Mouse (Mus musculus) G1E-ER4 (cell line): Measurements from ENCODE around the gene Mrgprb2. TPM values are rescaled to one million over a fixed set of nuclear protein-coding genes. Genes with fewer than 3 reads are reported as not detected.

Experiments used
- GATA1 ChIP-seq: IDR thresholded peaks from one replicate; pipeline ENCODE4 v1.8.0; 2012; ENCODE audit warnings: low read length, inconsistent platforms
- polyA plus RNA-seq: library from polyadenylated mRNA; stranded (reverse); fragments of >175 nt; gene quantifications from 2 replicates; pipeline ENCODE4 v1.2.3, GENCODE M21; 2012

Mrgprb2 gene
- not detected in 2 replicates for polyA plus RNA-seq

DNA sequence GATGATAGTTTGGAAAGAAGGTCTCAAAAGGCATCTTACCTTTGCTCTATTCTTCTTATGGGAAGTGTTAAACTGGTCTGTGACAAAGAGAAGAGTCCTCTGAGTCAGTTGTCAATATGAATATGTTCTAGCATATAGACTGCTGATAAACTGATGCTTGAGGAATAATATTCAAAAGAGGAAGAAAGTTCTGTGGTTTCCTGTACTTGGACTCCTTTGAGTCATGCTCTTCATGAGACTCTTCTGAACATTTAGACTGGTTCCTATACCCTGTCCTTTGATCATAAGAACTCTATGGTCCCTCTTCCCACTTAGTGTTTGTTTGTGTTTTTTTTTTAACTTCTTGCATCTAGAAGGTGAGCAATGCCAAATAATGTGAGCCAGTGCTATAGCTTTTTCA, at the start of gene Mrgprb2:
Gene Mrgprb2, minus strand, starts transcription at position 101 of the 400 bp plus-strand sequence.
- TF ChIP-seq GATA1: no peak

Other genes with a start within 250 kb of the Mrgprb2 start
- gene Mrgprb8, start 169.6 kb downstream of the Mrgprb2 start, polyA plus RNA-seq: not detected in 2 replicates
- not detected in 2 replicates for gene Mrgprb1, start 101.7 kb downstream of the Mrgprb2 start, polyA plus RNA-seq
- gene Mrgprx2, start 58.8 kb downstream of the Mrgprb2 start, polyA plus RNA-seq: not detected in 2 replicates
- gene Mrgprb3, start 85.7 kb upstream of the Mrgprb2 start, polyA plus RNA-seq: not detected in 2 replicates
- gene Zdhhc13, start 230.9 kb upstream of the Mrgprb2 start, polyA plus RNA-seq: 7.5 and 10.5 TPM in 2 replicates